Mouse (Mus musculus): ENCODE results near the gene Gnl3. TPM values are rescaled to one million over a fixed set of nuclear protein-coding genes. Genes with fewer than 3 reads are reported as not detected.
A peak's percentile ranks its signal among the peaks of the same experiment; 100 is the strongest.

Gene Gnl3
- polyA plus RNA-seq, 1 experiment from 2014 or later, result 80.8 TPM

- no peak for ATAC-seq
- H3K9ac ChIP-seq, result no peak overlapping the region
- peaks cover 18% of the 10 kb centered on the region for H3K4me1 ChIP-seq
- peaks cover 25% of the 10 kb centered on the region for H3K36me3 ChIP-seq (ENCODE audit: poor library complexity, severe bottlenecking)
- no peaks in the 10 kb centered on the region for H3K9me3 ChIP-seq (replicated peaks)
- no peaks in the 10 kb centered on the region for H3K27me3 ChIP-seq
- H3K4me3 ChIP-seq, result no peak overlapping the region
- no peak overlapping the region for H3K27ac ChIP-seq
- 90% methylated on average over 2 of the region's 2 CpGs for WGBS
- H3K4me2 ChIP-seq, result no peak overlapping the region
Measured at GRCm38 (mm10) chr14:31004527-31004926, 14.4 kb downstream of the Gnl3 start.

DNA sequence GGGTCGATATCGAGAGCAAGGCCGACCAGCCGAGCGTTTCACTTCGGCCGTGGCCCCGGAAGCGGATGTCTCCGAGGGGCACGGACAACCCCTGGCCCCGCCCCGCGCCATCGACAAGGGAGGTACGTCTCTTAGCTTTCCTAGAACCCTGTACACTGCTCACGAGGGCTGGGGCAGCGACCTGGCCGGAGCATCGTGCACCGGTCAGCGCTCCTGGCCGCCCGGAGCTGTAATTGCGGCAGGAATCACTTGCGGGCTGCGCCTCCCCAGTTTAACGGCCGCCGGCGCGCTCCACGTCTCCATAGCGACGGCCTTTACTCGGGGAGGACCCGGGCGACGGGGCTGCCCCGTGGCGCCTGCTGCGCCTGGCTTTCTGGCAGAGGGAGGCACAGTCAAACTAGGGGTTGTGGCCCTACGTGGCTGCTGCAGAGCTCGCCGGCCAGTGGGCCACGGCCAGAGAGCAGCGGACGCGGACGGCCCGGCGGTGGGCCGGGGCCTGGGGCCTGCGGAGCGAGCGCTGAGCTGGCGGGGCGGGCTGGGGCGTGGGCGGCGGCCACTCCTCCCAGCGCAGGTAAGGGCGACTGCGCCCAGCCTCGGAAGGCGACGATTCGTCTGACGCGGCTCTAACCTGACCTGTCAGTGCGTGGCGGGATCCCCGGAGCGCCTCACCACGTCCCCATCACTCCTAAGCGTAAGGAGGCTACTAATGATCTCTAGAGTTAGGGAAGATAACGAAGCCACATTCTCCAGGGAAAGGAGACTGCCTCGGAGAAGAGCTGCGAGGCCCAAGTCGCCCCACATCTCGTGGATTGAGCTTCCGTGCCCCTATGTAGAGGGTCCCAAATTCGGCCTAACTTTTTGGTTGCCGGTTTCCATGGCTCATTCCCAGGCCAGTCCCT, 17.4 kb downstream of the Gnl3 start, which contains the start of the genes Glt8d1 and Spcs1:
TSS of gene Glt8d1 (plus strand) at position 94 of the 899 bp plus-strand sequence.
TSS of gene Spcs1 (minus strand) at position 366 of the 899 bp plus-strand sequence.
- under 1% methylated on average over 84 of the region's 84 CpGs for WGBS
- H3K36me3 ChIP-seq (ENCODE audit: poor library complexity, severe bottlenecking), result peaks cover 19% of the 10 kb centered on the region; the same call in 1 of the 2 replicates
- peak within 1 kb of the TSS; percentile 84 for H3K4me2 ChIP-seq
- peak; percentile 96 for ATAC-seq
- H3K9me3 ChIP-seq (replicated peaks), result no peaks in the 10 kb centered on the region
- peak within 1 kb of the TSS; percentile 96 for H3K4me3 ChIP-seq
- peaks cover 18% of the 10 kb centered on the region for H3K4me1 ChIP-seq
- peak within 1 kb of the TSS; percentile 89 for H3K27ac ChIP-seq
- no peaks in the 10 kb centered on the region for H3K27me3 ChIP-seq
- peak within 1 kb of the TSS; percentile 96 for H3K9ac ChIP-seq

DNA sequence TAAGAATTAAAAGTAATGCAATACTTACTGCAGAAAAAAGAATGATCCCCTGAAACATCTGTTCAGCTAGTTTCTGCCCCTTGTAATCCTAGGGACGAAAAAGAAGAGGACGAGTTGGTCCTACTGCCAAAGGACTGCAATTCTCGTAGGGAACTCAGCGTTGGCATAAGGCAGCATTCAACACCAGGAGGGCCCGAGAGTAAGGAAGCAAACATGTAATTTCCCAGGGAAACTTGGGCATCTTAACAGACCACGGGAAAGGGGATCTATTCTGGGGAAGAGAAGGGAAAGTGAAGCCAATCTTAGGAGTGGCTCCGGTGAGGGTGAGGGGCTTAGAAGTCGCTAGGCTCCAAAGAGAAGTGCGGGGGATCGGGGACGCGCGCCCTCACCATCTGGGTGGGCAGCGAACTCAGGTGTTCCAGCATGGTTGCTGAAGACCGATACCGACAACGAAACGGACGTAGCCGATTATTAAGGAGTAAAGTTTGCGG, 18.1 kb downstream of the Gnl3 start:
- peak overlapping the region; percentile 96 for H3K4me3 ChIP-seq
- under 1% methylated on average over 21 of the region's 21 CpGs for WGBS
- peaks cover 23% of the 10 kb centered on the region for H3K36me3 ChIP-seq (ENCODE audit: poor library complexity, severe bottlenecking)
- H3K27ac ChIP-seq, result no peak overlapping the region
- peak overlapping the region; percentile 84 for H3K4me2 ChIP-seq
- no peaks in the 10 kb centered on the region for H3K27me3 ChIP-seq
- H3K9me3 ChIP-seq (replicated peaks), result no peaks in the 10 kb centered on the region
- H3K4me1 ChIP-seq, result peaks cover 18% of the 10 kb centered on the region
- H3K9ac ChIP-seq, result peak overlapping the region; percentile 96
- peak; percentile 52 for ATAC-seq

- no peak for ATAC-seq
- Histone ChIP-seq H3K9me3 (replicated peaks) (no peaks in the 10 kb centered on the region), H3K9ac (peak overlapping the region; percentile 96), H3K27me3 (no peaks in the 10 kb centered on the region), H3K36me3 (ENCODE audit: poor library complexity, severe bottlenecking) (peaks cover 23% of the 10 kb centered on the region), H3K4me3 (peak overlapping the region; percentile 96), H3K27ac (no peak overlapping the region), H3K4me1 (peaks cover 18% of the 10 kb centered on the region), H3K4me2 (peak overlapping the region; percentile 84)
- WGBS, result 66% methylated on average over 10 of the region's 10 CpGs
Measured at GRCm38 (mm10) chr14:31000356-31000755, 18.6 kb downstream of the Gnl3 start.

- Histone ChIP-seq H3K27me3 (no peaks in the 10 kb centered on the region), H3K4me2 (no peak overlapping the region), H3K36me3 (ENCODE audit: poor library complexity, severe bottlenecking) (peaks cover 23% of the 10 kb centered on the region), H3K4me3 (no peak overlapping the region), H3K4me1 (peaks cover 10% of the 10 kb centered on the region), H3K9me3 (replicated peaks) (no peaks in the 10 kb centered on the region), H3K9ac (no peak overlapping the region; the same call in 1 of the 2 replicates), H3K27ac (no peak overlapping the region)
- no peak for ATAC-seq
Measured at GRCm38 (mm10) chr14:30996417-30996816, 22.5 kb downstream of the Gnl3 start.

- Histone ChIP-seq H3K4me1 (no peaks in the 10 kb centered on the region), H3K9ac (no peak overlapping the region), H3K4me3 (no peak overlapping the region), H3K27ac (no peak overlapping the region), H3K36me3 (ENCODE audit: poor library complexity, severe bottlenecking) (peaks cover 46% of the 10 kb centered on the region), H3K27me3 (no peaks in the 10 kb centered on the region), H3K4me2 (no peak overlapping the region), H3K9me3 (replicated peaks) (no peaks in the 10 kb centered on the region)
- ATAC-seq, result no peak
- 87% methylated on average over 3 of the region's 3 CpGs for WGBS
Measured at GRCm38 (mm10) chr14:30976222-30976621, 42.7 kb downstream of the Gnl3 start.

- H3K4me1 ChIP-seq, result no peaks in the 10 kb centered on the region
- H3K4me3 ChIP-seq, result no peak overlapping the region
- no peak for ATAC-seq
- no peaks in the 10 kb centered on the region for H3K9me3 ChIP-seq (replicated peaks)
- H3K4me2 ChIP-seq, result no peak overlapping the region
- H3K27ac ChIP-seq, result no peak overlapping the region
- WGBS, result 49% methylated on average over 6 of the region's 6 CpGs
- H3K27me3 ChIP-seq, result no peaks in the 10 kb centered on the region
- peaks cover 46% of the 10 kb centered on the region for H3K36me3 ChIP-seq (ENCODE audit: poor library complexity, severe bottlenecking)
- H3K9ac ChIP-seq, result no peak overlapping the region
Measured at GRCm38 (mm10) chr14:30974204-30974603, 44.7 kb downstream of the Gnl3 start.

Other genes starting within 250 kb of the Gnl3 start
- gene Tmem110, start 193.6 kb downstream of the Gnl3 start, polyA plus RNA-seq (2015; fragmentation: Nextera tagmentation; extraction: Ambion mirVana), result 13.2 and 15.6 TPM in 2 replicates
- gene Mustn1, start 140.0 kb downstream of the Gnl3 start, polyA plus RNA-seq (2015; fragmentation: Nextera tagmentation; extraction: Ambion mirVana), result 0.44 and 0.47 TPM in 2 replicates
- 0.16 TPM in 1 of 2 replicates, not detected in the other for gene Itih4, start 132.7 kb downstream of the Gnl3 start, polyA plus RNA-seq (2015; fragmentation: Nextera tagmentation; extraction: Ambion mirVana)
- gene Itih3, start 95.4 kb downstream of the Gnl3 start, polyA plus RNA-seq (2015; fragmentation: Nextera tagmentation; extraction: Ambion mirVana), result 0.18 and 0.35 TPM in 2 replicates
- gene Itih1, start 75.9 kb downstream of the Gnl3 start, polyA plus RNA-seq (2015; fragmentation: Nextera tagmentation; extraction: Ambion mirVana), result 0.09 TPM in 1 of 2 replicates, not detected in the other
- 17.8 and 20.8 TPM in 2 replicates for gene Nek4, start 67.8 kb downstream of the Gnl3 start, polyA plus RNA-seq (2015; fragmentation: Nextera tagmentation; extraction: Ambion mirVana)
- gene Glt8d1, start 17.8 kb downstream of the Gnl3 start, polyA plus RNA-seq (2015; fragmentation: Nextera tagmentation; extraction: Ambion mirVana), result 56.4 and 63.1 TPM in 2 replicates
- gene Spcs1, start 17.5 kb downstream of the Gnl3 start, polyA plus RNA-seq (2015; fragmentation: Nextera tagmentation; extraction: Ambion mirVana), result 294 and 323 TPM in 2 replicates
- 166 and 170 TPM in 2 replicates for gene Pbrm1, start within 50 bp of the Gnl3 start, polyA plus RNA-seq (2015; fragmentation: Nextera tagmentation; extraction: Ambion mirVana)
- 76.6 and 82.2 TPM in 2 replicates for gene Smim4, start 109.8 kb upstream of the Gnl3 start, polyA plus RNA-seq (2015; fragmentation: Nextera tagmentation; extraction: Ambion mirVana)
- gene Nt5dc2, start 111.9 kb upstream of the Gnl3 start, polyA plus RNA-seq (2015; fragmentation: Nextera tagmentation; extraction: Ambion mirVana), result 306 and 325 TPM in 2 replicates
- gene Stab1, start 149.5 kb upstream of the Gnl3 start, polyA plus RNA-seq (2015; fragmentation: Nextera tagmentation; extraction: Ambion mirVana), result 13.5 and 16.3 TPM in 2 replicates
- 0.84 and 2.2 TPM in 2 replicates for gene Tnnc1, start 189.2 kb upstream of the Gnl3 start, polyA plus RNA-seq (2015; fragmentation: Nextera tagmentation; extraction: Ambion mirVana)
- 298 and 341 TPM in 2 replicates for gene Nisch, start 197.8 kb upstream of the Gnl3 start, polyA plus RNA-seq (2015; fragmentation: Nextera tagmentation; extraction: Ambion mirVana)
- gene Sema3g, start 198.7 kb upstream of the Gnl3 start, polyA plus RNA-seq (2015; fragmentation: Nextera tagmentation; extraction: Ambion mirVana), result 0.57 and 0.58 TPM in 2 replicates
- gene Phf7, start 232.2 kb upstream of the Gnl3 start, polyA plus RNA-seq (2015; fragmentation: Nextera tagmentation; extraction: Ambion mirVana), result 13.2 and 14.7 TPM in 2 replicates
- gene Bap1, start 232.3 kb upstream of the Gnl3 start, polyA plus RNA-seq (2015; fragmentation: Nextera tagmentation; extraction: Ambion mirVana), result 128 and 139 TPM in 2 replicates